Mouse (Mus musculus) heart, postnatal 25 days (tissue): ENCODE results near the gene Ldhal6b. TPM values are rescaled to one million over a fixed set of nuclear protein-coding genes. Genes with fewer than 3 reads are reported as not detected.

Experiments
- DNase-seq: peaks from one replicate; pipeline ENCODE4 v3.0.0; 2022; ENCODE audit warnings: low spot score
- intact Hi-C: fragments of 180-260 bp; cut with DNase I; formaldehyde crosslinking; loops from one replicate; pipeline ENCODE4 v1.15.1; 2025
- total RNA-seq, 2 experiments: library from RNA; stranded (reverse); gene quantifications; 2 replicates each; pipeline ENCODE4 v1.2.3; 2021

Ldhal6b gene
- total RNA-seq, 2 experiments from 2014 or later, result 0.18 to 0.22 TPM

DNA sequence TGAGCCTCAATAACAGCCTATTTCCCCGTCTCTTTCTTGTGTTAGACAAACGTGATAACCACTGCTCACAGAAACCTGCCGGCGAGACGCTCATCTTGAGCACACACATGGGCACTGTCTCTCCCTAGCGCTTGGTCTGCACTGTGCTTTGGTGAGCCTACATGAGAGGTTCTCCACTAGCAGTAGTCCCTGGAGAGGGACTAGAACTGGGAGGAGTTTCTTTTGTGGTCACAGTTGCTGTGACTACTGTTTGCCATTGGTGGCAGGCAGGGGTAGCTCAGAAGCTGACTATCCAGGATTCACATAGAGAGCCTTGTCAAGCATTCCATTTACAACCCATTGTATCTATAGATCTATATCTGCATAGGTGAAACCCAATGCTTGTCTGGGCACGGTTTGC, 5.8 kb downstream of the Ldhal6b start:
- no peak for DNase-seq
- intact Hi-C loops, result no loop called here

DNA sequence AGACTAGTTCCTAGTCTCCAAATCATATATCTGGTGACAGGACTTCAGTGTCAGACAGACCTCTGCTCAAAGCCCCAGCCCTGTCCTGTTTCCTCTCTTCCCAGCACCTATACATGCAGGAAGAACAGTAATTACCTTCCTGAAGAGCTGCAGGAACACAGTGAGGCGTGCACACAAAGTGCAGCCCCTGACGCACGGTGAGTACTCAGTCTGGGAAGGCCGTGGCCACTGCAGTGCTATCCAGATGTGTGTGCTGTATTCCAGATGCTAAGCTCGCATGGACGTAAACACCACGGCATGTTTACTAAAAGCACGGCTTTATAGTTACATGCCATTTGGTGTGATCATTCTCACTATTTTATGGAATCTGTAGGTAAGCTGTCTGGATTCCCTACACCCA, 6.3 kb downstream of the Ldhal6b start:
- intact Hi-C loops, result no loop called here
- no peak for DNase-seq

DNA sequence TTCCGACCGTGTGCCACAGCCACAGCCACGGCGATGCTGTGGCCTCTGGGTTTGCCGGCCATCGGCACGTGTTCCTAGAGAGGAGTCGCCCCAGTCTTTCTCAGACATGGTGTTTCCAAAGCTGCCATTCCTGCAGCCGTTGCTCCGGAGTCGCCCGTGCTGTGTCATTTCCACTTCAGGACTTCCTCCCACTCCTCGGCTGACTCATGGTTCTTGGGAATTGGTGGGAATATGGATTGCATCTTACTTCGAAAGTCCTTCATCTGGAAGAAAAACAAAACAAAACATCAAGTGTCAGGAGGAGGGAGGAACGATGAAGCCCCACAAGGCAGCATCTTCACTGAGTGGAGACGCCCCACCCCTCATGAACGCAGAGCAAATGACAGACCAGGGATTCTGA, 7.4 kb downstream of the Ldhal6b start:
- intact Hi-C loops, result no loop called here
- no peak for DNase-seq

DNA sequence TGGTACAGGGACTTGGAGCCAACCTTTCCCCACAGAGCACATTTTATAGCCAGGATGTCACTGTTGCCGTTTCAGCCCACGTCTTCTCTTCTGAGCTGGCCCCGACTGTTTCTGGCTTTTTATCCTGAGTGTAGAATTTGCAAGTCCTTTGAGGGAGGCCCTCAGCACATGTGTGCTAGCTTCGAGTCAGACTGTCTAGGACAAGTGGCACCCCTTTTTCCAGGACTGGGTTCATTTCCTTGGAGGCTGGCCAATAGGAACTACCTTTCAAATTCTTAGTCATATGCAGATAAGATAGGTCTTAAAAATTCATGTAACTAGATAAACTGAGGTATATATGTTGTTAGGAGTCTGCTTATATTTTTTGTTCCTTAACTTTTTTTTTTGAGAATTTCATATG, 8.2 kb downstream of the Ldhal6b start:
- intact Hi-C loops, result no loop called here
- no peak for DNase-seq

DNA sequence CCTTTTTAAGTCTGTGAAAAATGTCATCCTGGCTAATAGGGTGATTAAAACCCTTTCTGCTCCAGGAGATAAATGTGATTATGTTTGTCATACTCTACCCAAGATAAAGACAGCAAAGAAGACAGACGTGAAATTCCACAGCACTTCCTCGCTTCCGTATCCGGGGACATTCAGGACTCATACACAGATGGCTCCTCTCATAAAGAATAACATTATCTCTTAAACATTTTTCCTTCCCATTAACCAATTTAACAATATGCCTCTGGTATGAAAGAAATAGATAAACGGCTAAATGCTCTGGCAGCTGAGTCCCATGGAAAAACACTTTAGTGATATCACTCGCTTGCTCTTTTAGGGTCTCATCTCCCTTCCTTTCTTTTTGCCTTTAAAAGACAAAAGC, 11.5 kb downstream of the Ldhal6b start:
- DNase-seq, result no peak
- intact Hi-C loops, result no loop called here

DNA sequence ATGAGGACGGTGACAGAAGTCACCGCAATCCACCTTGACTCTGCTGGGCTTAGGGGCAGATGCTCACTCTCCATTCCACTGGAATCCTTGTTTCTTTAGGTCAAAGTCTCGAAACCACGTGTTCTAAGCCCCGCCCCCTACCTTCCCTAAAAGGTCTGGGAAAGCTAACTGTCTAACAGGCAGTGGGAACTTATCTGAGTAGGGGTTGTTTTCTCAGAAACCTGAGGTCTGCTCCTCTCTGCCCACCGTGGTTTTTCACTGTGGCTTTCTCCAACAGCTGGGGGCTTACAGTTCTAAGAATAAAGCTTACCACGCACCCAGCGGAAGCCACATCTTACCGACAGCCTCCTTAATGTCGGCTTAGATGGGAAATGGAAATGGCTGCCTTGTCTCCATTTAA, 12.0 kb downstream of the Ldhal6b start:
- intact Hi-C loops, result no loop called here
- DNase-seq, result no peak

DNA sequence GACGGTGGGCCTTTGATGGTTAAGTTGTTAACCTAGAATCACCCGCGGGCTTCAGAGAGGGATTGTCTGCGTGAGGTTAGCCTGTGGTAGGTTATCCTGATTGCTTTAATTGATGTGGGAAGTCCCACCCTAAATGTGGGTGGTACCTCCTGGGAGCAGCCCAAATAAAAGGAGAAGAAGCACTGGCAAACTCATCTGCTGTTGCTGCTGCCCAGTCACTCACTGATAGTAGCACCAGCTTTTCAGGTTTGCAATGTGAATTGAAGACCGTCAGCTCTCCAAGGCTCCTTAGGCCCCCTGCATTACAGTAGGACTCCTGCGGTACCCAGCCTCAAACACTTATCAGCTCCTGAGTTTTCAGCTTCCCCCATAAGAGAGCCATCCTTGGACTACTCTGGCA, 14.7 kb downstream of the Ldhal6b start:
- intact Hi-C loops, result no loop called here
- DNase-seq, result no peak

DNA sequence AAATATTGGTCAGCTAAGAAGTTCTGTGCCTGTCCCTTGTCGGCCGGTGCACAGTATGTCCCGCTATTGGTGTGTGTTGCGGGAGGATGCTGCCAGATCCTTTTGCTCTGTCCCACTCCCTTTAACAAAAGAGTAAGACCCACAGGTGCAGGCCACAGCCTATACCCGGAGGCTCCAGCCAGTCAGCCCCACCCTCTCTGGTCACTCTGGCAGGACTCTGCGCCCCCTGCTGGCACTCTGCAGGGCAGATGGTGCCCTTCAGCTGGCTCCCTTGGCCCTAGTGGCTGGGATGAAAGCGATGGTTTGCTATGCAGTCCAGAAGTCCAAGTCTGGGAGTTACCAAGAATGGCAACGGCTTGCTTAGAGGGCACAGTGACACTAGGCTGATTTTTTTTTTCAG, 15.9 kb downstream of the Ldhal6b start:
- intact Hi-C loops, result no loop called here

DNA sequence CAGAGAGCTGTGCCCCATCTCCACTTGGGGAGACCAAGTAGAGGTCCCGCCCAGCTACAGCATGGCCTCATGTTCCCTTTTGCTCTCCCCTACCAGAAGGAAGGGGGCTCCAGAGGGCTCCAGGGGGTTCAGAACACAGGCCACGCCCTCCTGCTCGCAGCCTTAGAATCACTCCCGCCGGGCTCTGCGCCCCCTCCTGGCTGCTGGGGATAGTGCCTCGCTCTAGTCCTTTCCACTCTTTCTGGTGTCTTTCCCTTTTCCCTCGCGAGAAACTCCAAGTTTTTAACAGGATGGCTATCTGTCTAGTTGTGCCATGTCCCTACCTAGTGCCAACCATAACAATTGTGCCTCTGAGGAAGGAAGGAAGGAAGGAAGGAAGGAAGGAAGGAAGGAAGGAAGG, 16.5 kb downstream of the Ldhal6b start:
- intact Hi-C loops, result no loop called here
- no peak for DNase-seq

More for the DNA sequence above, 15.9 kb downstream of the Ldhal6b start:
- DNase-seq, result peak; percentile 17

DNA sequence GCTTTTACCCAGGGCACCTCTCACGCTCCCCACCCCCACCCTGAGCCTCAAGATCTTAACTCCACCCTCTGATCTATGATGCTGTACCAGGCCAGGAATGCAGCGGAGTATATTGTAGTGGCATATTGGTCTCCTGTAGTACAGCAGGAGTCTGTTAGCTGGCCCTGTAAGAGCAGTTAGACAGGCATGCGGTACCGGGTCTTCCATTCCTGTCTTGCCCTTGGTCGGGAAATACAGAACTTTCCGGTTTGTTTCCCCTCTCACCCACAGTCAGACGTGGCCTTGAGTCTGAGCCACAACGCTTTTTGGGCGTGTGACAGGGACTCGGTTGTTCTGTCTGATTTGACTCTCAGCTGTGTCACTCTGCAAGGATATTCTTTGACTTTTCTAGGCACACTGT, 17.3 kb downstream of the Ldhal6b start:
- intact Hi-C loops, result no loop called here
- DNase-seq, result no peak

DNA sequence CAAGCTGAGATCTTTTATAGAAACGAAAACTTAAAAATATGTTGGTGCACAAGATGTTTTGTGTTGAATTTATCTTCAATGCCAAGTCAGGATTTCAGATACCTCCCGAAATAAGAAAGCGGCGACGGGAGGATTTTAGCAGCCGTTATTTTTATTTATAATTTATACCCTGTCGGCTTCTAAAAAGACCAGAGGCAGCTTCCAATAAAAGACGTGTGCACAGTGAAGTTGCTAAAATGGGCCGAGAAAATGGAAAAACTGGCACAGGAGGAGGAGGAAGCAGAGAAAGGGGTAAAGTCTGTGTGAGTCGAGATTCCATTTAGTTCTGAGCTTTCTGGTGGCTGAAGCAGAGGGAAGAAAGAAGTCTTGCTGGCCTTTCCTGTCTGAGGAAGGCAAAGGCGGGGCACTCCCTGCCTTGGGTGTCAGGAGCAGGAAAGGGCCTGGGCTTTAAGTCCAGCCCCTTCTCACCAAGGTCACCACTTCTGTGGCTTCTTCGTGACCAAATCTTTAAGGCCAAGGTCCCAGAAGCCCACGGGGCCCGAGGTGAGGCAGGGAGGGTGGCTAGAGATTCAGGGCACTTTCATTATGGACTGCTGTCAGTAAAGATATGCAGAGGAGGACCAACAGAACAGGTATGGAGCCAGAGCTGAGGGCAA, 18.0 kb downstream of the Ldhal6b start:
- intact Hi-C loops, result no loop called here
- DNase-seq, result no peak

DNA sequence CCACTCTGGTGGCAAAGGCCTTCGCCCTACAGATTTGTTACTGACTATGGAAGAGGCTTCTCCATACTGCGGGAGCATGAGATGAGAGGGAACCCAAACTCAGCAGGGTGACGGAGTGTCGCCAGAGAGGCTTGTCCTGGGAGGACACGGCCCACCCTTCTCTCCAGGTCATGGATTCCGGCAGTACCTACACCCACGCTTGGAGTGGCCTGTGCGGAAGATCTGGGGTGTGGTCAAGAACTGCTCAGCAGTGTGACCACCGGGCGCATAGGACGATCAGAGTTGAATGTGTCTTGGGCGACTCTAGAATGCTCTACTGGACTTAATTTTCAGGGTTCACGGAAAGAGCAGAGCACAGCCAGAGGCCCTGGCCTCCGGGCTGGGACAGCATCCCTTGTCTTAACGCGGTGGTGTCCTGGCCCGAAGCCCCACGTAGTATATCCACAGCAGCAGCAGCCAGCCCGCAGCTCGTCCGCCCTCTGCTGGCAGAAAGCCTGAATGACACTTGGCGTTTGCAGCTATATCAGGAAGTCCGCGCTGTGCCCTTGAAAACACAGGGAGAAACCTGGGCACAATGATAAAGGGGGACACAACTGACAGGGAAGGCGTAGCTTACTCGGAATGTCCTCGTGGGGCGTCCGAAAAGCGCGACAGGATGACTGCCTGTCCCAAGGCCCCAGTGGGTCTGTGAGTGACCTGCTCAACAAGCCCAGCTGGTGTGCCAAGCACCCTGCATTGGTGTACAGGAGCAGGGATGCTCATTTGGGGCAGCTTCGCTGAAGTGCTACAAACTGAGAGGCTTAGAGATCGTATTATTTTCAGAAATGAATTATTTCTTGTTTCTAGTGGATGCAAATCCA, 21.2 kb downstream of the Ldhal6b start:
- intact Hi-C loops, result loop anchor here (2.0 to 5.0 kb wide), 5 partner anchors 45 to 1825 kb away; no protein-coding TSS in a partner anchor
- DNase-seq, result peak; percentile 60

DNA sequence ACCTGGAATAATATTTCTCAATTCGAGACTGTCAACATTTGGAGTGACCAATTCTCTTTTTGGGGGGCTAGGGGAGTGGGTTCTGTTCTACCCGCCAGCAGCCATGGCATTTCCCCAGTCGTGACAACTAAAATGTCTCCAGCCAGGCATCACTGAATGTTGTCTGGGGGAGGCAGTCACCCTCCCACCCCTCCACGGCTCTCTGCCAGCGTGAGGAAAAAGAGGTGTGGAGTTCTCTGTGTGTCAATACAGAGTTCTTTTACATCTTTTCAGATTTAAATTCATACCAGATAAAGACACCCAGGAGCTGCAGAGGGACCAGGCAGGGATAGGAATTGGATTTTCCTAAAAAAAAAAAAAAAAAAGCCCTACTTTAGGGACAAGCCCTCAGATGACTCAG, 22.4 kb downstream of the Ldhal6b start:
- intact Hi-C loops, result loop anchor here (2.0 to 5.0 kb wide), 5 partner anchors 44 to 1824 kb away; no protein-coding TSS in a partner anchor
- no peak for DNase-seq

DNA sequence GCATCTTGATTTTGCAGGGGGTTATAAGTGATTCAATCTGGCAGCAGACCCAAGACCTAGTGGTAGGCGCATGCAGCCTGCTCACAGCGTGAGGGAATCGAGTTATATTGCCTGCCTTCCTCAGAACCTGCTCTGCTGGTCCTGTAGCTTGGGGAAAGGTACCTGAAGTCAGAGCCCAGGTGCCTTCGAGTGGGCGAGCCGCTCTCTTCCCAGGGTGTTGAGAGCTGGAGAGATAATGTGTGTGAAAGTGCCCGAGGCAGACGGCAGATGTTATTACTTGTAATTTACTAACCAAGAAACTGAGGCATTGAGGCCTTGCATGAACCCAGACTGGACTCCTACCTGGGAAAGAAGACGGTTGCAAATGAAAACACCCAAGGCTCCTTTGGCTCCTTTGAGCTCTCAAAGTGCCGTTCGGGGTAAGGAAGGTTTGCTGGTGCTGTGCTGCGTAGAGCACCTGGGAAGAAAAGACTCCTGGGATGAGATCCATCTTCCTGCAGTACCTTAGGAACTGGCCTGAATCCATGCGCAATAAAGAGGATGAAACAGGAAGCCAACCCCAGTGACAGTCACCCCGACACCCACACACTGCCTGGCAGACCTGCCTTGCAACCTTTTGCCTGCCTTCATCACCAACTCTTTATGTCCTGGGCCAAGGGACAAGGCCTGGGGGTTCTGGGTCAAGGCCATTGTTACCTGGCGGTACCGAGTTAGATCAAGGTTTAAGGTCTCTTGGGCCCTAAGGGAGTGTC, 22.9 kb downstream of the Ldhal6b start:
- DNase-seq, result no peak
- intact Hi-C loops, result loop anchor here (2.0 to 5.0 kb wide), 5 partner anchors 43 to 1823 kb away; no protein-coding TSS in a partner anchor

DNA sequence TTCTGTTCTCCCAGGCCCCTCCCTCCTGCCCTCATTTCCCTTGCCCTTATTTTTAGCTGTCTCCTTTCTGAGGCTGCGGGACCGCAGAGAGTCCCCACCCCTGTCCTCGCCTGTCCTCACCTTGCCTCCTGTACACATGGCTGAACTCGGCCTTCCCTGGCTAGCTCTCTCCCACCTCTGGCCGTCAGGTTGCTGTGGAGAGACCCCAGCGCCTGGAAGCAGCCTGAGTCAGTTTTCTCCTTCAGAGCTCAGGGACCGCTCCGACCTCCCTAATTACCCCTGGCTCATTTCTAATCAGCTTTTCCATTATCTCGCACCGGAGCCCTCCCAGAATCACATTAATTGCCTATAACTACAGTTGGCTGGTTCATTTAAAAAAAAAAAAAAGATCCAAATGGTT, 27.9 kb downstream of the Ldhal6b start:
- no peak for DNase-seq
- intact Hi-C loops, result no loop called here

DNA sequence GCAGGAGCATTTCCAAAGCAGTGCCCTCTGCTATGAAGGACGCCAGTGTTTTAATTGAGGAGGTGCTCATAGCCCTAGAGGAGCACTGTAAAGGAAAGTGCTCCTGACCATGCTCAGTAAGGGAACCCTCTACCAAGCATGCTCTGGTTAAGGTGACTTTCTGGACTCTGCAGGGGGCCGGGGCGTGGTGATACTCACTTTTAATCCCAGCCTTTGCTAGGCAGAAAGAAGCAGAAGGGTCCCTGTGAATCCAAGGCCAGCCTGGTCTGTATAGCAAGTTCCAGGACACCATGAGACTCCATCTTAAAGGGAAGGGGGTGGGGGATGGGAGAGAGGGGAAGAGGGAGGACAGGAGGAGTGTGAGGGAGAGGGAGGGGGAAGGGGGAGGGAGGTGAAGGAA, 30.2 kb downstream of the Ldhal6b start:
- intact Hi-C loops, result no loop called here

DNA sequence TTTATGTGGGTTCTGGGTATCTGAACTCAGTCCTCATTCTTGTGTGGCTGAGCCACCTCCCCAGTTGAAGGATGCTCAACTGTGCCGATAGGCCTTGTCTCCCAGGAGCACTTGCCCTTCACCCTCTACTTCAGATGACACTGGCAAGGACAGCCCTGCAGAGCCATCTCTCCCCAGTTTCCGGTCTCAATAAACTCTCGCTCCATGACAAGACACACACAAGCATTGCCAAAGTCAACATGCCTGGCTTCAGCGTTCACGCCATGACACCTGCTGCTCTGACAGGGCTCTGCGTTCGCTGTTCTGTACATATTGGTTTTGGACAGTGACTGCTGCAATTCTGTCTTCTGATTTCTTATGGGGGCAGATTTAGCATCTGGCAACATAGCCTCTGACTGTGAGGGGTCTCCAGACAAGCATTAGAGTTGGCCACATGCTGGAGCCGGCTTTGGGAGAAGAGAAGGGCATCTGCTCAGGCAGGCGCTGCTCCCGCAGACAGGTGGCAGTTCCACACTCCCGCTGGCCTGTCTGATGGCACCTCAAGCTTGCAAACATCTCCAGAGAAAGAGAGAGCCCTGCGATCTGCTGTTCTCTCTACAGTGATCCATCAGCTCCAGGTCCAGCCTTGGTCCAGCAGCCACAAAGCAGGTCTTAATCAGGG, 31.6 kb downstream of the Ldhal6b start:
- intact Hi-C loops, result no loop called here
- DNase-seq, result no peak

More for the DNA sequence above, 30.2 kb downstream of the Ldhal6b start:
- no peak for DNase-seq

DNA sequence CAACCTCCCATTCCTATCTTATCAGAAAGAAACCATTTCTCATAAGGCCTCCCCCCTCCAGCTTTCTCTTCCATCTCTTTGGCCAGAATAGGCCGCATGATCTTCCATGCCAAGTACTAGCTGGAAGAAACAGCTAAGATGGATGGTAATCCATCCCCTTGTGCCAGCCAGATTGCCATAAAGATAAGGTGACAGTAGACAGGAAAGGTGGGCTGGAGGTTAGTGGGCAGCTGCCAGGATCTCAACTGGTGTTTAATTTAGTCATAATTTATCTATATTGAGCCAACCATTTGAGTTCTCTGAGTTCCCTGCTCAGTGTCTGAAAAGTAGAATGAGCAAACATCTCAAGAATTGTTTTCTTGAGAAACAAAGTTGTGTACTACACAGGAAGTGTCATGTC, 32.9 kb downstream of the Ldhal6b start:
- intact Hi-C loops, result no loop called here
- no peak for DNase-seq

DNA sequence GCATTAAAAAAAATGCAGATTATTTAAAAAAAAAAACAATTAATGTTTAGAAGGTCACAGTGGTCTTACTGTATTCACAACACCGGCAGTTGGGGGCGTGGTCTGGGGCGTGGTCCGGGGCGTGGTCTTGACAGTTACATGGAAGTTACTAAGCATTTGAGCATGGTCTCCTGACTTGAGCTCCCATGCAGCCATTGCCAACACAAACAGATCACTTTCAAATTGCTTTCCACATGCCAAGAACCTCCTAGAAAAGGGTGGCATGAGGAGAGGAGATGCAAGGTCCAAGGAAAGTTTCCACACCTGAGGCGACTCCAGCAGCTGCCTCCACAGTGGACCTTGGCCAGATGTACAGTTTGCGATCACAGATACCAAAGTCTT, 40.6 kb downstream of the Ldhal6b start:
- intact Hi-C loops, result no loop called here
- no peak for DNase-seq
